Comparison of ENCODE assay signal across 8 mouse cellular contexts in the genomic region with DNA sequence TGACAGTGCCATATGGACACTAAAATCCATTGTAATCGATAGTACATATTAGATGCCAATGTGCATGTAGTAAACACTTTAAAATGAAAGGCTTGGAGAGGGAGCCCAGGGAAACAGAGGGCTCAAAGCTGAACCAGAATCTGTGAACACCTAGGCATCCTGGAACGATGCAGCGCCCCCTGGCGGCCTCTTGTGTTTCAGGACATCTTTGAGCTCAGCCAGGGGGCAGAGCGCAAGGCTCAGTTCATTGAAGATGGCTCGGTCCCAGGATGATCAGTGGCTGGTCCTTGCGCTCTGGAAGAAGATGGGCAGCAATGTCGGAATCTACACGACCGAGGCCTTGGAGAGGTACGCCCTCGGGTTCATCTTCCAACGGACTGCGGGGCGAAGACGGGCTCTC. TPM values are rescaled to one million over a fixed set of nuclear protein-coding genes. Genes with fewer than 3 reads are reported as not detected.
DNase-seq lines count a peak whose midpoint lies in the region; ATAC-seq and TF ChIP-seq lines count a peak whose summit lies in the region.
"Not testable (repeated sequence)": the region's sequence is repeated elsewhere in the genome, so short reads cannot be mapped to it uniquely, and the experiment has no call there.

A gene (plus strand): TSS at position 205 of the 400 bp plus-strand sequence.

- H3K27ac ChIP-seq in MEL (ENCODE audit: control insufficient read depth, low read depth, low read length); hindbrain, embryonic 12.5 days; neural tube, embryonic 12.5 days; stomach, embryonic 15.5 days: not testable (repeated sequence)
- peak within 1 kb of the TSS; percentile 16; the same call in 1 of the 2 replicates for H3K27ac ChIP-seq in liver, postnatal 0 days (ENCODE audit: low read depth)

- not testable (repeated sequence) for H3K36me3 ChIP-seq in MEL (ENCODE audit: control insufficient read depth in 1 of 2, insufficient read depth in 2 of 2, low read length in 2 of 2); hindbrain, embryonic 12.5 days; liver, postnatal 0 days (replicated peaks; ENCODE audit: insufficient read depth, low read length); neural tube, embryonic 12.5 days; stomach, embryonic 15.5 days

- TF ChIP-seq CTCF in MEL (IDR thresholded peaks at IDR 0.05 in 2 of 3, conservative IDR thresholded peaks at IDR 0.05 in 1 of 3; ENCODE audit: control insufficient read depth in 1 of 3, insufficient read depth in 1 of 3, low read depth in 2 of 3, low read length in 3 of 3, poor library complexity in 1 of 3, severe bottlenecking in 1 of 3) = peak; percentile 46 to 76 (median 69)
- peak; percentile 89 for TF ChIP-seq CTCF in liver, postnatal 0 days (IDR thresholded peaks at IDR 0.05; ENCODE audit: low read depth)

- H3K9ac ChIP-seq in MEL (ENCODE audit: control insufficient read depth, low read depth, low read length, poor library complexity, severe bottlenecking); hindbrain, embryonic 12.5 days; liver, postnatal 0 days (replicated peaks); neural tube, embryonic 12.5 days; stomach, embryonic 15.5 days: not testable (repeated sequence)

- peak within 1 kb of the TSS; percentile 54 for H3K4me2 ChIP-seq in hindbrain, embryonic 12.5 days (replicated peaks)
- H3K4me2 ChIP-seq in liver, postnatal 0 days (ENCODE audit: low read depth, low read length) = peak within 1 kb of the TSS; percentile 55
- H3K4me2 ChIP-seq in neural tube, embryonic 12.5 days (replicated peaks) = peak within 1 kb of the TSS; percentile 54
- H3K4me2 ChIP-seq in stomach, embryonic 15.5 days = peak within 1 kb of the TSS; percentile 49

- not testable (repeated sequence) for H3K4me1 ChIP-seq in MEL (ENCODE audit: control insufficient read depth in 1 of 2, insufficient read depth in 2 of 2, low read length in 2 of 2); hindbrain, embryonic 12.5 days; liver, postnatal 0 days (ENCODE audit: insufficient read depth); neural tube, embryonic 12.5 days; stomach, embryonic 15.5 days

- H3K9me3 ChIP-seq in MEL (replicated peaks; ENCODE audit: insufficient read depth, low read length); hindbrain, embryonic 12.5 days (replicated peaks); liver, postnatal 0 days (ENCODE audit: low read length); neural tube, embryonic 12.5 days; stomach, embryonic 15.5 days: not testable (repeated sequence)

- TF ChIP-seq RAD21 in MEL (IDR thresholded peaks at IDR 0.05; ENCODE audit: low read depth, low read length) = peak; percentile 36

- H3K4me3 ChIP-seq in MEL (ENCODE audit: control insufficient read depth in 1 of 2, insufficient read depth in 1 of 2, low read depth in 2 of 2, low read length in 2 of 2); neural tube, embryonic 12.5 days; stomach, embryonic 15.5 days (replicated peaks): not testable (repeated sequence)
- H3K4me3 ChIP-seq in hindbrain, embryonic 12.5 days = peak within 1 kb of the TSS; percentile 24
- peak within 1 kb of the TSS; percentile 22; the same call in 1 of the 2 replicates for H3K4me3 ChIP-seq in liver, postnatal 0 days (ENCODE audit: low read depth, low read length)

- DNase-seq in MEL (ENCODE audit: low read depth, low spot score) = peak; percentile 40
- DNase-seq in cerebellum, postnatal 10 days = peak; percentile 82 to 85
- DNase-seq in frontal cortex, postnatal 10 days (ENCODE audit: low spot score in 2 of 2) = peak; percentile 32 to 45
- peak; percentile 49 for DNase-seq in layer of hippocampus, adult 9-10 months (ENCODE audit: low spot score)
- DNase-seq in liver, postnatal 0 days = peak; percentile 71

- not testable (repeated sequence) for TF ChIP-seq EP300 in MEL (IDR thresholded peaks at IDR 0.05; ENCODE audit: low read depth in 1 of 2, low read length in 2 of 2); liver, postnatal 0 days (IDR thresholded peaks at IDR 0.05; ENCODE audit: low read depth)

- H3K27me3 ChIP-seq in MEL (ENCODE audit: control insufficient read depth in 1 of 2, insufficient read depth in 2 of 2, low read length in 2 of 2); liver, postnatal 0 days (ENCODE audit: insufficient read depth, low read length); neural tube, embryonic 12.5 days (replicated peaks); stomach, embryonic 15.5 days (replicated peaks): not testable (repeated sequence)
- H3K27me3 ChIP-seq in hindbrain, embryonic 12.5 days = peaks cover 13% of the 10 kb centered on the region

- not testable (repeated sequence) for TF ChIP-seq POLR2A in MEL (IDR thresholded peaks at IDR 0.05; ENCODE audit: control insufficient read depth in 1 of 2, insufficient read depth in 1 of 2, low read depth in 1 of 2, low read length in 2 of 2, poor library complexity in 1 of 2)

- H3K79me2 ChIP-seq in MEL (ENCODE audit: control insufficient read depth, insufficient read depth, low read length, poor library complexity) = not testable (repeated sequence)

- peak; percentile 71 for ATAC-seq in hindbrain, embryonic 12.5 days (ENCODE audit: low FRiP score)
- 0 out of 2 replicates have a peak, but pooled peaks have one; percentile 7 for ATAC-seq in liver, postnatal 0 days
- ATAC-seq in neural tube, embryonic 12.5 days (ENCODE audit: low FRiP score, low read depth) = peak; percentile 37; the same call in 1 of the 2 replicates
- not testable (repeated sequence) for ATAC-seq in stomach, embryonic 15.5 days (ENCODE audit: insufficient read depth, low FRiP score, low read depth)

- WGBS in hindbrain, embryonic 12.5 days = 11% methylated on average over 16 of the region's 16 CpGs
- WGBS in liver, postnatal 0 days (ENCODE audit: insufficient replicate concordance) = 9% methylated on average over 16 of the region's 16 CpGs
- 5% methylated on average over 16 of the region's 16 CpGs for WGBS in neural tube, embryonic 12.5 days
- 6% methylated on average over 16 of the region's 16 CpGs for WGBS in stomach, embryonic 15.5 days

TF ChIP-seq in MEL, 35 proteins besides CTCF, POLR2A, EP300 and RAD21:
- peak; percentile 73 for TF ChIP-seq SMC3 (IDR thresholded peaks at IDR 0.05; ENCODE audit: low read depth, low read length)
- TF ChIP-seq ZC3H11A (IDR thresholded peaks at IDR 0.05; ENCODE audit: low read depth, low read length) = 0 out of 2 replicates have a peak, but pooled peaks have one; percentile 9

RNA-seq across cellular contexts. Expression of the gene that starts here (rescaled TPM):
- total RNA-seq in MEL (2012; rRNA removed) = 0.46 TPM in 1 of 2 replicates, not detected in the other
- under 1 TPM in 1 of 2 experiments, not detected in 1; 0.29 TPM for polyA plus RNA-seq in MEL (2012; ENCODE audit: insufficient read depth in 1 of 2, insufficient read length in 2 of 2, low read depth in 1 of 2, low replicate concordance in 2 of 2, missing spikeins in 1 of 2)
- polyA plus RNA-seq in hindbrain, embryonic 12.5 days (2016; fragmentation: Nextera tagmentation; extraction: Ambion mirVana) = 0.72 TPM in 1 of 2 replicates, not detected in the other
- 3.0 and 4.4 TPM in 2 replicates for polyA plus RNA-seq in liver, postnatal 0 days (2015; fragmentation: Nextera tagmentation; extraction: Ambion mirVana)
- 0.41 and 0.65 TPM in 2 replicates for polyA plus RNA-seq in neural tube, embryonic 12.5 days (2016; fragmentation: Nextera tagmentation; extraction: Ambion mirVana)
- 0.89 and 1.3 TPM in 2 replicates for polyA plus RNA-seq in stomach, embryonic 15.5 days (2015; fragmentation: Nextera tagmentation; extraction: Ambion mirVana)

Comparison
In these comparisons a context has a peak if more than half of its experiments do, and no peak if none do; other contexts are left out.
1. Peak in DNase-seq in MEL; RNA of the gene not detected or under 1 TPM.
2. Peak in ATAC-seq, H3K4me3 ChIP-seq and H3K4me2 ChIP-seq in hindbrain, embryonic 12.5 days; RNA of the gene not detected or under 1 TPM.
3. Peak in ATAC-seq and H3K4me2 ChIP-seq in neural tube, embryonic 12.5 days; RNA of the gene not detected or under 1 TPM.